Mouse (Mus musculus) heart, adult 2 months (tissue): ENCODE measurements at regions not wholly inside any gene's neighbourhood (a gene's known extent, or its start where the extent isn't known, plus 50 kb on each side); places are given as distances from the start of the nearest gene placed in this dataset.

ENCODE experiments used
- CTCF ChIP-seq: fragments of 200-600 bp; IDR thresholded peaks from 2 replicates; pipeline ENCODE4 v1.8.1; 2022; ENCODE audit warnings: antibody characterized with exemption, mild to moderate bottlenecking, moderate library complexity
- EP300 ChIP-seq: fragments of 200-500 bp; IDR thresholded peaks from 2 replicates; pipeline ENCODE4 v1.6.1; 2011; ENCODE audit warnings: low read depth, low read length, control low read depth; ENCODE audit not compliant: insufficient read depth
- POLR2A ChIP-seq: fragments of 200-500 bp; IDR thresholded peaks from 2 replicates; pipeline ENCODE4 v1.6.1; 2011; ENCODE audit warnings: mild to moderate bottlenecking, low read depth, low read length, control low read depth; ENCODE audit not compliant: insufficient read depth

DNA sequence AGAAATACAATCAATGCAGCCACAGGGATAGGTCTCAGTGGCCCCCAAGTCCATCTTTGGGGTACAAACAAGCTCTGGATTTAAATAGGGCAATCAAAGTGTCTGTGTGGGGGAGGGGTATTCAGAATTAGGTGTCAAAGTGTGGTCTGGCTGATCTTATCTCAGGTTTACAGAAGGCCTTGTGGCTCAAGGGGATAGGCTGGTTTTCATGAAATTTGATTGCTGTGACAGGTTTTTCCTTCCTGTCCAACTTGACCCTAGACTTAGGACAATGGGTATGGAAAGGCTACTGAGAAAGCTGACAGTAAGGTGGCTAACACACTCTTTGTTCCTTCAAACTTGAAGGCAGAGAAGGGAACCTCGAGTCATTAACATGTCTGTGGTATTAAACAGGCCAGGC lies 349.3 kb upstream of the Zmiz1 start:
- TF ChIP-seq POLR2A (no peak), CTCF (no peak), EP300 (no peak)
